Mouse (Mus musculus) liver, embryonic 13.5 days (tissue): ENCODE measurements around the gene Macf1. TPM values are rescaled to one million over a fixed set of nuclear protein-coding genes. Genes with fewer than 3 reads are reported as not detected.
A peak's percentile ranks its signal among the peaks of the same experiment; 100 is the strongest.

Source experiments
- ATAC-seq: fragments of 200-750 bp; cut with Nextera tagmentation; 2 replicates; pipeline ENCODE4 v1.8.0; 2017; ENCODE audit warnings: low read depth, mild to moderate bottlenecking, moderate number of reproducible peaks, moderate library complexity
- DNase-seq: peaks from one replicate; pipeline ENCODE4 v3.0.0; 2022
- H3K27ac ChIP-seq: fragments of 300-500 bp; sonication (generic); 2 replicates; pipeline ENCODE4 v1.5.1; 2015; ENCODE audit warnings: moderate library complexity, mild to moderate bottlenecking, inconsistent platforms
- H3K27me3 ChIP-seq: fragments of 300-500 bp; sonication (generic); 2 replicates; pipeline ENCODE4 v1.6.1; 2015; ENCODE audit warnings: mild to moderate bottlenecking, inconsistent platforms
- H3K36me3 ChIP-seq: fragments of 300-500 bp; sonication (generic); 2 replicates; pipeline ENCODE4 v1.6.1; 2015; ENCODE audit warnings: mild to moderate bottlenecking, inconsistent platforms
- H3K4me1 ChIP-seq: fragments of 300-500 bp; sonication (generic); replicated peaks from 2 replicates; pipeline ENCODE4 v1.6.1; 2015; ENCODE audit warnings: inconsistent platforms
- H3K4me2 ChIP-seq: fragments of 300-500 bp; sonication (generic); 2 replicates; pipeline ENCODE4 v1.6.1; 2015; ENCODE audit warnings: inconsistent platforms, mild to moderate bottlenecking, moderate library complexity
- H3K4me3 ChIP-seq: fragments of 300-500 bp; sonication (generic); replicated peaks from 2 replicates; pipeline ENCODE4 v1.5.1; 2015; ENCODE audit warnings: mild to moderate bottlenecking, inconsistent platforms
- H3K9ac ChIP-seq: fragments of 300-500 bp; sonication (generic); 2 replicates; pipeline ENCODE4 v1.6.1; 2015; ENCODE audit warnings: mild to moderate bottlenecking, inconsistent platforms
- H3K9me3 ChIP-seq: fragments of 300-500 bp; sonication (generic); replicated peaks from 2 replicates; pipeline ENCODE4 v1.6.1; 2016; ENCODE audit warnings: inconsistent platforms
- WGBS: fragments of 180-500 bp; shearing (Covaris S2); methylation state at CpG from one replicate; pipeline ENCODE4 v1.1.7; 2015; ENCODE audit not compliant: insufficient replicate concordance; 5-methylcytosine and 5-hydroxymethylcytosine counted together
- polyA plus RNA-seq: library from polyadenylated mRNA; unstranded; fragments of >200 nt; fragmentation: Nextera tagmentation; extraction: Ambion mirVana; gene quantifications from 2 replicates; pipeline ENCODE4 v1.2.1, GENCODE M21; 2015

The Macf1 gene
- polyA plus RNA-seq, 1 experiment from 2014 or later, result 9.5 TPM

- Histone ChIP-seq H3K9ac (no peak overlapping the region), H3K27ac (no peak overlapping the region), H3K4me3 (no peak overlapping the region), H3K36me3 (peaks cover 59% of the 10 kb centered on the region), H3K4me1 (no peaks in the 10 kb centered on the region), H3K27me3 (no peaks in the 10 kb centered on the region), H3K4me2 (no peak overlapping the region), H3K9me3 (no peaks in the 10 kb centered on the region)
- WGBS, result 85% methylated on average over 4 of the region's 4 CpGs
- DNase-seq, result no peak
- no peak for ATAC-seq
These were observed 320.6 kb downstream of the Macf1 start for GRCm38 (mm10) chr4:123363555-123363954.

DNA sequence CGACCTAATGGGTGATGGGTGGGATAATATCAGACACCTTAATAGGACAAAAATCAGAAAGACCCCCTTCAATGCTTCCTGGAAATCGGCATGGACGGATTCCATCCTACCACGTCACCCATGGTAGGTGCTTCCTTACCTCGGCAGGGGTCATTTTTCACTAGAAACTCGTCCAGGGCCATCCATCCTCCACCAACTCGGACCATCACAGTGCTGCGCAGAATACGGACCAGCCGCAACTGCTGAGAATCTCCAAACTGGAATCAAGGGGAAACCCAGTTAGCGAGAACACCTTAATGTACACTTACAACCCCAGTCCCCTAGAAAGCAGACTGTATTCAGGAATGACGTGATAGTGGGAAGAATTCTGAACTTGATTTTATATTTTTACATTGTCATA, 323.4 kb downstream of the Macf1 start:
- Histone ChIP-seq H3K4me3 (no peak overlapping the region), H3K36me3 (peaks cover 52% of the 10 kb centered on the region), H3K27ac (no peak overlapping the region), H3K9ac (no peak overlapping the region), H3K27me3 (no peaks in the 10 kb centered on the region), H3K4me1 (no peaks in the 10 kb centered on the region), H3K9me3 (no peaks in the 10 kb centered on the region), H3K4me2 (no peak overlapping the region)
- DNase-seq (no peak), ATAC-seq (no peak)
- WGBS, result 86% methylated on average over 12 of the region's 12 CpGs

DNA sequence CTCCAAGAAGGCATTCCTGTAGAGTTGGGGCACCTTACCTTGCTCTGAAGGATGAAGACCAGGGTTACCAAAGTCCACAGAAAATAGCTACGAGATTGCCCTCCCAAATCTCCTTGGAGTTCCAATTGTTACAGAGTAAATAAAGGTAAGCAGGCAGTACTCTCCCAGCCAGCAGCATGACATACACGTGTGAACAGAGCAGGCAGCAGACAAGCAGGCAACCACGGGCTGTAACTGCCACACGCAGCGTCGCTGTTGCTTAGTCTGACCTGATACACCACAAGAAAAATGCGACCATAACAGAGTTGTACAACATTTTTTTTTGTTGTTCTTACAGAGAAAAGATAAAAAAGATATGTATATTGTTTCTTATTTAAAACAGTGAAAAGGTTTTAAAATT, 325.5 kb downstream of the Macf1 start:
- ATAC-seq (no peak), DNase-seq (no peak)
- no peaks in the 10 kb centered on the region for H3K4me1 ChIP-seq
- no peak overlapping the region for H3K4me3 ChIP-seq
- H3K4me2 ChIP-seq, result no peak overlapping the region
- H3K9me3 ChIP-seq, result no peaks in the 10 kb centered on the region
- H3K9ac ChIP-seq, result no peak overlapping the region
- peaks cover 54% of the 10 kb centered on the region for H3K36me3 ChIP-seq
- no peak overlapping the region for H3K27ac ChIP-seq
- H3K27me3 ChIP-seq, result no peaks in the 10 kb centered on the region
- 83% methylated on average over 7 of the region's 7 CpGs for WGBS

- Histone ChIP-seq H3K4me3 (no peak overlapping the region), H3K27ac (no peak overlapping the region), H3K27me3 (no peaks in the 10 kb centered on the region), H3K4me1 (no peaks in the 10 kb centered on the region), H3K9me3 (no peaks in the 10 kb centered on the region), H3K36me3 (peaks cover 64% of the 10 kb centered on the region), H3K9ac (no peak overlapping the region), H3K4me2 (no peak overlapping the region)
- DNase-seq (no peak), ATAC-seq (no peak)
- WGBS, result 82% methylated on average over 8 of the region's 8 CpGs
These were observed 328.2 kb downstream of the Macf1 start for GRCm38 (mm10) chr4:123355941-123356340.

DNA sequence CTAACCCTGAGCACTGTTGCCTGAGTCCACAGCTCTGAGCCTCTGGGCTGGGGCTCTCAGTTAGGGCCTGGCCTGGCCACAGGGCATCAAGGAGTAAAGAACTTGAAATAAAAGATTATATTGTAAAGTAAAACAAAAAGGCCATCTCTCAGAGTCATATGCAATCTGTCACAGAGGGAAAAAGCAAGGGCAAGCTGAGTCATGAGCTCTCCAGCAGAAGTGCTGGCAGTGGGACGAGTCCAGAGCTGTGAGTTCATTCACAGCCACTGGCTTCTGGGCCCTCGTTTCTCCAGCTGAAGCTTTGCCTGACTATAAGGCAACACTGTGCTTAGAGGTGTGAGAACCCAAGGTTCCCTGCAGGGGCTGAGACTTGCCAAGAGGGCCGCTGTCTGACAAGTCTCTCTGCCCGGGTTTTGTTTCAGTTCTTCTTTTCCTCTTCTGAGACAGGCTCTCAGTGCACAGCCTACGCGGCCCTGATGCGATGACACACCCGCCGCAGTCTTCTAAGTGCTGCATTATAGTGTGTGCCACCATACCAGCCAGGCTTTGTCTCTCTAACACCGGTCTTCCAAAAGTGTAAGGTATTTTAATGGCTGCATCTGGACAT, 330.8 kb downstream of the Macf1 start:
- Histone ChIP-seq H3K4me3 (no peak overlapping the region), H3K27ac (no peak overlapping the region), H3K36me3 (peaks cover 64% of the 10 kb centered on the region), H3K9me3 (no peaks in the 10 kb centered on the region), H3K9ac (no peak overlapping the region), H3K27me3 (no peaks in the 10 kb centered on the region), H3K4me2 (no peak overlapping the region), H3K4me1 (no peaks in the 10 kb centered on the region)
- ATAC-seq (no peak), DNase-seq (no peak)
- 75% methylated on average over 10 of the region's 10 CpGs for WGBS

DNA sequence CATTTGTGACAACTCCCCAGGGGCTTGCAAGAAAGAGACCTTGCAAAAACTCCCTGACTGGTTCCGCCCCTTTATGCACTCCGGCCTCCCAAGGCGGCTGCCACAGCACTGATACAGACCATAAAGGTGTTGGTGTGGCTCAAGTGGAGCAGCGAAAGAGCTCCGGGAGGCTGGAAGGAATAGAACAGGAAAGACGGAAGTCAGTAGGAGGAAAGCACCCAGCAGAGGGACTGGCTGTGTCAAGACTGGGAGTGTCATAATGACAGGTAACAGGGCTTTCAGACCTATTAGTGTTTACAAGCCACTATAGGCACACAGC, 340.7 kb downstream of the Macf1 start:
- Histone ChIP-seq H3K27me3 (peaks cover 49% of the 10 kb centered on the region), H3K4me1 (peaks cover 19% of the 10 kb centered on the region), H3K27ac (no peak overlapping the region), H3K4me3 (peak overlapping the region; percentile 65), H3K36me3 (no peaks in the 10 kb centered on the region), H3K4me2 (peak overlapping the region; percentile 92), H3K9ac (peak overlapping the region; percentile 56; the same call in 1 of the 2 replicates), H3K9me3 (no peaks in the 10 kb centered on the region)
- ATAC-seq, result peak; percentile 37
- no peak for DNase-seq
- WGBS, result 4% methylated on average over 6 of the region's 6 CpGs

DNA sequence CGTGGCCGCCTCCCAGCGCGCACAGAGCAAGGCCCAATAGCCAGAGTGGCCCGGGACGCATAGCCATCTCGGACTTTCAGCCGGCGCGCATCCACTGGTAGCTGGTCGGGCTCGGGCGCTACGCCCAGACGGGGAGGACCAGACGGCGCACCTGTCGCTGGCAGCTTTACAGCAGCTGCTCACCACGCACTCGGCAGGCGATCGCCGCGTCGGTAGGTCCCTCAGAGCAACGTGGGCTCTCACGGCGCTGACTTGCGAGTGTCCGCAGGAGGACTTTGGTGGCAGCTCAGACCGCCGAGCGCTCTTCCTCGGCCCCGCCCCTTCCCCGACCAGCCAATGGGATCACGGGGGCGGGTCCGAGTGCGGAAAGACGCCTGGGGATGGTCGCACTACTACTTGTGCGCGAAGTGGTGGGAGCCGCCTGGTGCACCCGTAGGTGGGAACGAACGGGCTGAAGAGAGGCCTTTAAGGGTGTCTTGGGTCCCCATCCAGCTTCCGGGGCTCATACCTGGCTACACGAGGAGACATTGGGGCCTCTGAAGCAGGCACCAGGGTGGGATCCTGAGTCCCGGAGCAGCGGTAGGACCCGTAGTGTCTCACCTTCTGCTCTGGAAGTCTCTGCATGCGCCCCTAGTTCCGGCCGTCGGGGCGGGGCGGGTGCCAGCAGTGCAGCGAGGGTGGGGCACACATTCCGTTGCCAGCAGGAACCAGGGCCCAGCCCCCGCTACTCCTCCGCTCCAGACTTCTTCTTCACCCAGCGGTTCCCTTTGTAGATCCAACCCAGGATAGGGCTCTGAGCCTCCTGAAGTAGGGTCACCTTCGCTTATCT, 341.3 kb downstream of the Macf1 start, which contains the start of gene Bmp8a:
Bmp8a (minus strand) TSS at position 611 of the 829 bp plus-strand sequence.
- Histone ChIP-seq H3K4me1 (peaks cover 19% of the 10 kb centered on the region), H3K36me3 (no peaks in the 10 kb centered on the region), H3K27me3 (peaks cover 50% of the 10 kb centered on the region), H3K27ac (no peak within 1 kb of the TSS), H3K9me3 (no peaks in the 10 kb centered on the region), H3K9ac (peak within 1 kb of the TSS; percentile 56), H3K4me2 (peak within 1 kb of the TSS; percentile 92), H3K4me3 (peak within 1 kb of the TSS; percentile 65)
- ATAC-seq, result peak; percentile 81
- DNase-seq, result peak; percentile 59
- under 1% methylated on average over 65 of the region's 65 CpGs for WGBS

DNA sequence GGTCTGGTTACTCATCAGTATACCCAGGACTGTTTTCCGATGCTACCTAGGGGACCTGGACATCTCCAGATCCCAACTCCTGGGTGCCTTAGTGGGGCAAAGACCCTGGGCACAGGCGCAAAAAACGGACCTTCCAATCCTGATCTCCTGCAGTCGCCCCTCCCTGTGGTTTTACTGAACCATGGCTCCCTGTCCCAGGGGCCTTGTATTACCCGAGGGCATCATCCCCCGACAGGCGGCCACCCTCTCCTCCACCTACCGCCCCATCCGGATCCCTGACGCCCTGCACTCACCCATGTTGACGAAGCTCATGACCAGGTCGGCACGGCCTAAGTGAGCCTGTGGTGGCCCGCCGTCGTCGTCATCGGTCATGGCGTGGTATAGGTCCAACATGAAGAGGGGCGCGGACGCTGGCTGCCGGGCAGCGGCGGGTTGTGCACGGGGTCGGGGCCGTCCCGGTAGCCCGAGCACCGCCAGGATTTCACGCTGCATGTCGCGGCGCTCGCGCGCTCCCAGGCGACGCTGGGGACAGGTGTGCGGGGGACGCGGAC, 342.0 kb downstream of the Macf1 start:
- WGBS, result 3% methylated on average over 43 of the region's 43 CpGs
- Histone ChIP-seq H3K9ac (peak overlapping the region; percentile 56), H3K9me3 (no peaks in the 10 kb centered on the region), H3K4me2 (peak overlapping the region; percentile 92), H3K36me3 (no peaks in the 10 kb centered on the region), H3K4me3 (peak overlapping the region; percentile 65), H3K27ac (no peak overlapping the region), H3K4me1 (peaks cover 19% of the 10 kb centered on the region), H3K27me3 (peaks cover 50% of the 10 kb centered on the region)
- ATAC-seq (no peak), DNase-seq (no peak)

- Histone ChIP-seq H3K36me3 (no peaks in the 10 kb centered on the region), H3K4me1 (peaks cover 19% of the 10 kb centered on the region), H3K9me3 (no peaks in the 10 kb centered on the region), H3K27me3 (peaks cover 50% of the 10 kb centered on the region), H3K4me2 (no peak overlapping the region), H3K9ac (no peak overlapping the region), H3K4me3 (no peak overlapping the region), H3K27ac (no peak overlapping the region)
- DNase-seq (no peak), ATAC-seq (no peak)
- WGBS, result 32% methylated on average over 5 of the region's 5 CpGs
These were observed 343.9 kb downstream of the Macf1 start for GRCm38 (mm10) chr4:123340232-123340631.

GRCm38 (mm10) chr4:123337693-123338092, 346.5 kb downstream of the Macf1 start:
- ATAC-seq (no peak), DNase-seq (no peak)
- Histone ChIP-seq H3K27ac (no peak overlapping the region), H3K4me3 (no peak overlapping the region), H3K36me3 (no peaks in the 10 kb centered on the region), H3K4me1 (peaks cover 10% of the 10 kb centered on the region), H3K27me3 (peaks cover 29% of the 10 kb centered on the region), H3K4me2 (no peak overlapping the region), H3K9me3 (no peaks in the 10 kb centered on the region), H3K9ac (no peak overlapping the region)
- 67% methylated on average over 4 of the region's 4 CpGs for WGBS

DNA sequence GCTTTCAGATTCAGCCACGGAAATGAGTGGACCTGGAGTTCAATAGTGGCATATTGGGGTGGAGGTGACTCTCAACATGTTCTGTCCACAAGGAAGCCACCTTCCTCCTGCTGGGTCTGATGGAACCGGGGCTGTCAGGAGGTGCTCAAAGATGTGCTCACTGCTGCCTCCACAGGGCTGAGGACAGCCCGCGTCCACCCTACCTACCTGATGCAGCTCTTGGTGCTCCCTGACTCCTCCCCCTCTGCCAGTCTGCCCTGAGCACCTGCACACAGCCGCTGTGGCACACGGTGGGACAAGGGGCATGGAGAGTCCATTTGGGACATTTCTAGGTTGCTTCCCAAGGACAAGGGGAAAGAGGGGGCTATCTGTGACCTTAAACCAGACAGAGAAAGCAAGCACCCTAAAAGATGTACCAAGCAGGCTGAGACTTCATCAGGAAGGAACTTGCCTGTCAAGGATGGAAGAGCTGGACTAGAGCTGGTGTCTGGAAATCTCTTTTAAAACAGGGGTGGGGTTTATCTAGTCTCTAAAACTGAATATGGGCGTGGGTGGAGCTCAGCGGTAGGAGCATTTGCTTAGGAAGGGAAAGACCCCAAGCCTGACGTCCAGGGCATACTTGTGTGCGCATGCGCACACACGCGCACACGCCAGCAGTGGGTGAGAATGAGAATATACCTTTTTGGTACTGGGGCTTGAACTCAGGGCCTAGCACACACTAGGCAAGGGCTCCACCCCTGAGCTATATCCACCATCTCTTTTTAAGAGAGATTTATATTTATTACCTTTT, 348.2 kb downstream of the Macf1 start:
- ATAC-seq, result no peak
- H3K4me2 ChIP-seq, result no peak overlapping the region

More for the DNA sequence above, 348.2 kb downstream of the Macf1 start:
- H3K36me3 ChIP-seq, result no peaks in the 10 kb centered on the region
- no peaks in the 10 kb centered on the region for H3K4me1 ChIP-seq
- H3K9me3 ChIP-seq, result no peaks in the 10 kb centered on the region
- no peak overlapping the region for H3K9ac ChIP-seq
- DNase-seq, result no peak
- WGBS, result 54% methylated on average over 14 of the region's 14 CpGs
- H3K27ac ChIP-seq, result no peak overlapping the region
- no peak overlapping the region for H3K4me3 ChIP-seq
- peaks cover 12% of the 10 kb centered on the region for H3K27me3 ChIP-seq
